Mouse (Mus musculus) activated CD4-positive, CD25-positive, alpha-beta regulatory T cell (primary cell): ENCODE results near the gene 1810049J17Rik. TPM values are rescaled to one million over a fixed set of nuclear protein-coding genes. Genes with fewer than 3 reads are reported as not detected.

ENCODE experiments used
- polyA plus RNA-seq, 2 experiments: library from polyadenylated mRNA; unstranded; fragments of 100-300 nt; shearing (Covaris generic); gene quantifications; one replicate each; pipeline ENCODE4 v1.2.1; 2017

Gene 1810049J17Rik
- 1 to 10 TPM in 1 of 2 experiments, not detected in 1; 1.3 TPM for polyA plus RNA-seq

DNA sequence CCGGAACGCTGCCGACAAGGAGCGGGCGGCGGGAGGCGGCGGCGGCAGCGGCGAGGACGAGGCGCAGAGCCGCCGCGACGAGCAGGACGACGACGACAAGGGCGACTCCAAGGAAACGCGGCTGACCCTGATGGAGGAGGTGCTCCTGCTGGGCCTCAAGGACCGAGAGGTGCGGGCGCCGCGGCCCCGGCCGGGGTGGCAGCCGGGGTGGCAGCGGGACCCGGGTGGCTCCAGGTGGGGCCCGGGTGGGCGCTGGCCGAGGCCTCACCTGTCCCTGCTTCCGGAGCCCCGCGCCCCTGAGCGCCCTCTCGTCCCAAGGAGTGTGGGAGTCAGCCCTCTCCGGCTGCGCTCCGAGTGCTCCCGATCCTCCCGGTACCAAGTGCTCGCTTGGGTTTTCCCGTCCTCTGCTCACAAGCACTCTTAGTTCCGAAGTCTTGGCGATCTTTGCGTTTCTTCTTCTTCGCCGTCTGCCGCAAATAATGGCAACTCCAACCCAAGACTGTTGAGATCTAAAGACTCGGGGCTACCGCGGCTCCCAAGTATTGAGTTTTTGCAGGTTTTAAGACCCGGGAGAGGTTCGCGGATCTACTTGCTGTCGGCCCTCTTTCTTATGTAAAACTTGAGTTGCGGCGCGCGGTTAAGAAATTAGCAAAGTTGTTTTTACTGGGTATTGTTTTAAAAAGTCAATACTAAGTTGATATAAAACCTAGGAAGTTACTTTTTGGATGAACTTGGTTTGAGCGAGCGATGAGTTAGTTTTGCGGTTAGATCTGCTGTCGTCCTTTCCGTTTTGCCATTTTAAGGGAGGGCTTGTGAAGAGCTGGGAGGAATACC is at the start of gene 1810049J17Rik:
1810049J17Rik (minus strand) TSS at position 112 of the 834 bp plus-strand sequence.

DNA sequence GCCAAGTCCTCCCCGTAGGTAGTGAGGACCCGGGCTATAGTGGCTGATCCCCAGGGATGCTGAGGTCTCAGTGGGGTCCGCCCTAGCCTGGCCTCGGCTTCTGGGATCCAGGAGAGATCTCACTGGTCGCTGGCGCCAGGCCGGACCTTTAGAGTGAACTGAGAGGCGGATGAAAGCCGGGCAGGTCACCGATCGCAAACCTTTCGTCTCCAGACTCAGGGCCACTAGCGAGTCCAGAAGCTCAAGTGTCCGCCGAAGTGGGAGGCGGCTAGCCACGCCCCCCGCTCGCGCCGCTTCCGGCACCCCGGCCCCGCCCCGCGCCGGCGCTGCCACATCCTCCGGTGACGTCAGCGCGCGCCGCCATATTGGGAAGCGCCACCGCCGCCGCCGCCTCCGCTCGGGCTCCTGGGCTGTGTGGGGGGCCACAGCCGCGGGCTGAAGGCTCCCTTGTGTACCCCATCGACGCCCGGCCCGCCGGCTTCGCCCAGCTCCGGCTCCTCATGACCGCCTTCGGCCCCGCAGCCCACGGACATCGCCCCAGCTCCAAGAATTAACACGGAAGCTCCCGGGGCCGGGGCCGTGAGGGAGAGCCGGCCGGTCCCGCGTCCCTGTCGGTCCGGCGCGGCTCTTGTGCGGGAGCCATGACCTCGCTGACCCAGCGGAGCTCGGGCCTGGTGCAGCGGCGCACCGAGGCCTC is 460 bp downstream of the 1810049J17Rik start, which contains the start of gene Golph3:
Golph3 (plus strand) TSS at position 360 of the 697 bp plus-strand sequence.

Other genes starting within 250 kb of the 1810049J17Rik start
- 100 to 1,000 TPM; 108 to 151 TPM for gene Zfr, start 204.1 kb downstream of the 1810049J17Rik start, polyA plus RNA-seq
- gene Mtmr12, start 116.9 kb downstream of the 1810049J17Rik start, polyA plus RNA-seq, result 10 to 100 TPM; 44.3 to 54.1 TPM
- 100 to 1,000 TPM; 146 to 156 TPM for gene Golph3, start 449 bp downstream of the 1810049J17Rik start, polyA plus RNA-seq